Mouse (Mus musculus) layer of hippocampus, adult 18-20 months (tissue): ENCODE results near the gene Arhgap25. TPM values are rescaled to one million over a fixed set of nuclear protein-coding genes. Genes with fewer than 3 reads are reported as not detected.
A peak's percentile ranks its signal among the peaks of the same experiment; 100 is the strongest.
"Not testable (repeated sequence)": the region's sequence is repeated elsewhere in the genome, so short reads cannot be mapped to it uniquely, and the experiment has no call there.

Experiments
- DNase-seq, 2 experiments: peaks; one replicate each; pipeline ENCODE4 v3.0.0; 2022; ENCODE audit warnings: low spot score in 2 of 2
- long read RNA-seq: library from polyadenylated mRNA; stranded (forward); transcript quantifications from one replicate; pipeline ENCODE4 v2.0.0, GENCODE M21; 2021
- total RNA-seq, 2 experiments: library from RNA; stranded (reverse); gene quantifications; 2 replicates each; pipeline ENCODE4 v1.2.3; 2021

Gene Arhgap25
- total RNA-seq: 1 to 10 TPM; 1.7 to 2.9 TPM
- long read RNA-seq, partial matches to known transcripts: 1 of 5 reads
- long read RNA-seq, other reads (novel, unspliced or antisense): 1 of 5 reads

- DNase-seq: peak; percentile 11 to 63
Measured at GRCm38 (mm10) chr6:87532953-87533710, at the start of gene Arhgap25. Arhgap25 (minus strand) TSS chr6:87533259.

- no peak for DNase-seq
Measured at GRCm38 (mm10) chr6:87582456-87582855, 49.4 kb upstream of the Arhgap25 start.

GRCm38 (mm10) chr6:87581581-87581980, 48.5 kb upstream of the Arhgap25 start:
- no peak for DNase-seq

- no peak for DNase-seq
Measured at GRCm38 (mm10) chr6:87581071-87581470, 48.0 kb upstream of the Arhgap25 start.

GRCm38 (mm10) chr6:87578247-87578646, 45.2 kb upstream of the Arhgap25 start:
- no peak for DNase-seq

GRCm38 (mm10) chr6:87576648-87577330, 43.7 kb upstream of the Arhgap25 start:
- DNase-seq: no peak

GRCm38 (mm10) chr6:87571863-87572262, 38.8 kb upstream of the Arhgap25 start:
- not testable (repeated sequence) for DNase-seq

- no peak for DNase-seq
Measured at GRCm38 (mm10) chr6:87567686-87568593, 34.9 kb upstream of the Arhgap25 start.

- no peak for DNase-seq
Measured at GRCm38 (mm10) chr6:87565166-87565565, 32.1 kb upstream of the Arhgap25 start.

- DNase-seq: no peak
Measured at GRCm38 (mm10) chr6:87564356-87564755, 31.3 kb upstream of the Arhgap25 start.

- no peak for DNase-seq
Measured at GRCm38 (mm10) chr6:87553724-87554123, 20.7 kb upstream of the Arhgap25 start.

- DNase-seq: peak in 1 of 2 experiments; percentile 30
Measured at GRCm38 (mm10) chr6:87552054-87552807, 19.2 kb upstream of the Arhgap25 start.

- no peak for DNase-seq
Measured at GRCm38 (mm10) chr6:87547836-87548235, 14.8 kb upstream of the Arhgap25 start.

- DNase-seq: no peak
Measured at GRCm38 (mm10) chr6:87547431-87547830, 14.4 kb upstream of the Arhgap25 start.

GRCm38 (mm10) chr6:87545331-87546217, 12.5 kb upstream of the Arhgap25 start:
- no peak for DNase-seq

GRCm38 (mm10) chr6:87542027-87542426, 9.0 kb upstream of the Arhgap25 start:
- DNase-seq: no peak

GRCm38 (mm10) chr6:87541171-87541571, 8.1 kb upstream of the Arhgap25 start:
- DNase-seq: no peak

- no peak for DNase-seq
Measured at GRCm38 (mm10) chr6:87538376-87539270, 5.6 kb upstream of the Arhgap25 start.

GRCm38 (mm10) chr6:87537678-87538077, 4.6 kb upstream of the Arhgap25 start:
- no peak for DNase-seq
